Mouse (Mus musculus): ENCODE measurements at regions not wholly inside any gene's neighbourhood (a gene's known extent, or its start where the extent isn't known, plus 50 kb on each side); places are given as distances from the start of the nearest gene placed in this dataset.

GRCm38 (mm10) chr13:113500373-113500990 is 117.9 kb downstream of the Snx18 start:
- no peak overlapping the region for H3K4me2 ChIP-seq (replicated peaks; ENCODE audit: low read depth)
- H3K9ac ChIP-seq (ENCODE audit: low read depth, low read length) = no peak overlapping the region
- no peak for ATAC-seq
- H3K27ac ChIP-seq (ENCODE audit: low read depth, low read length) = no peak overlapping the region
- H3K9me3 ChIP-seq (ENCODE audit: control insufficient read depth) = no peaks in the 10 kb centered on the region
- no peak overlapping the region for H3K4me3 ChIP-seq (ENCODE audit: low read depth, low read length)
- no peak for TF ChIP-seq CTCF (IDR thresholded peaks at IDR 0.05; ENCODE audit: low read depth)
- WGBS = 66% methylated on average over 3 of the region's 3 CpGs
- no peaks in the 10 kb centered on the region for H3K27me3 ChIP-seq (replicated peaks; ENCODE audit: control insufficient read depth, insufficient read depth, low read length)
- H3K36me3 ChIP-seq (ENCODE audit: control insufficient read depth, insufficient read depth) = no peaks in the 10 kb centered on the region
- no peaks in the 10 kb centered on the region for H3K4me1 ChIP-seq (replicated peaks; ENCODE audit: control insufficient read depth, insufficient read depth, low read length)

GRCm38 (mm10) chr13:113499079-113499710 is 119.2 kb downstream of the Snx18 start:
- Histone ChIP-seq H3K9me3 (ENCODE audit: control insufficient read depth) (no peaks in the 10 kb centered on the region), H3K27me3 (replicated peaks; ENCODE audit: control insufficient read depth, insufficient read depth, low read length) (no peaks in the 10 kb centered on the region), H3K4me1 (replicated peaks; ENCODE audit: control insufficient read depth, insufficient read depth, low read length) (no peaks in the 10 kb centered on the region), H3K4me3 (ENCODE audit: low read depth, low read length) (no peak overlapping the region), H3K4me2 (replicated peaks; ENCODE audit: low read depth) (no peak overlapping the region), H3K27ac (ENCODE audit: low read depth, low read length) (no peak overlapping the region), H3K36me3 (ENCODE audit: control insufficient read depth, insufficient read depth) (no peaks in the 10 kb centered on the region), H3K9ac (ENCODE audit: low read depth, low read length) (no peak overlapping the region)
- WGBS = 85% methylated on average over 6 of the region's 6 CpGs
- ATAC-seq = no peak
- TF ChIP-seq CTCF (IDR thresholded peaks at IDR 0.05; ENCODE audit: low read depth) = no peak

- Histone ChIP-seq H3K27ac (ENCODE audit: low read depth, low read length) (no peak overlapping the region), H3K9ac (ENCODE audit: low read depth, low read length) (no peak overlapping the region), H3K4me3 (ENCODE audit: low read depth, low read length) (no peak overlapping the region), H3K4me1 (replicated peaks; ENCODE audit: control insufficient read depth, insufficient read depth, low read length) (no peaks in the 10 kb centered on the region), H3K9me3 (ENCODE audit: control insufficient read depth) (no peaks in the 10 kb centered on the region), H3K27me3 (replicated peaks; ENCODE audit: control insufficient read depth, insufficient read depth, low read length) (no peaks in the 10 kb centered on the region), H3K36me3 (ENCODE audit: control insufficient read depth, insufficient read depth) (no peaks in the 10 kb centered on the region), H3K4me2 (replicated peaks; ENCODE audit: low read depth) (no peak overlapping the region)
- 35% methylated on average over 5 of the region's 5 CpGs for WGBS
- TF ChIP-seq CTCF (IDR thresholded peaks at IDR 0.05; ENCODE audit: low read depth) = no peak
- ATAC-seq = no peak
These were observed 122.6 kb downstream of the Snx18 start for GRCm38 (mm10) chr13:113495595-113496285.

- no peak overlapping the region for H3K4me2 ChIP-seq (replicated peaks; ENCODE audit: low read depth)
- H3K9ac ChIP-seq (ENCODE audit: low read depth, low read length) = no peak overlapping the region
- no peaks in the 10 kb centered on the region for H3K27me3 ChIP-seq (replicated peaks; ENCODE audit: control insufficient read depth, insufficient read depth, low read length)
- H3K27ac ChIP-seq (ENCODE audit: low read depth, low read length) = no peak overlapping the region
- no peaks in the 10 kb centered on the region for H3K36me3 ChIP-seq (ENCODE audit: control insufficient read depth, insufficient read depth)
- no peak for ATAC-seq
- no peaks in the 10 kb centered on the region for H3K4me1 ChIP-seq (replicated peaks; ENCODE audit: control insufficient read depth, insufficient read depth, low read length)
- no peak for TF ChIP-seq CTCF (IDR thresholded peaks at IDR 0.05; ENCODE audit: low read depth)
- 84% methylated on average over 3 of the region's 3 CpGs for WGBS
- H3K9me3 ChIP-seq (ENCODE audit: control insufficient read depth) = no peaks in the 10 kb centered on the region
- no peak overlapping the region for H3K4me3 ChIP-seq (ENCODE audit: low read depth, low read length)
These were observed 123.2 kb downstream of the Snx18 start for GRCm38 (mm10) chr13:113495136-113495535.

GRCm38 (mm10) chr13:113494688-113495087 is 123.7 kb downstream of the Snx18 start:
- H3K4me3 ChIP-seq (ENCODE audit: low read depth, low read length) = no peak overlapping the region
- H3K27ac ChIP-seq (ENCODE audit: low read depth, low read length) = no peak overlapping the region
- H3K9ac ChIP-seq (ENCODE audit: low read depth, low read length) = no peak overlapping the region
- 89% methylated on average over 5 of the region's 5 CpGs for WGBS
- ATAC-seq = no peak
- TF ChIP-seq CTCF (IDR thresholded peaks at IDR 0.05; ENCODE audit: low read depth) = no peak
- H3K4me1 ChIP-seq (replicated peaks; ENCODE audit: control insufficient read depth, insufficient read depth, low read length) = no peaks in the 10 kb centered on the region
- no peaks in the 10 kb centered on the region for H3K9me3 ChIP-seq (ENCODE audit: control insufficient read depth)
- no peaks in the 10 kb centered on the region for H3K36me3 ChIP-seq (ENCODE audit: control insufficient read depth, insufficient read depth)
- no peaks in the 10 kb centered on the region for H3K27me3 ChIP-seq (replicated peaks; ENCODE audit: control insufficient read depth, insufficient read depth, low read length)
- no peak overlapping the region for H3K4me2 ChIP-seq (replicated peaks; ENCODE audit: low read depth)

- H3K4me3 ChIP-seq (ENCODE audit: low read depth, low read length) = no peak overlapping the region
- H3K27me3 ChIP-seq (replicated peaks; ENCODE audit: control insufficient read depth, insufficient read depth, low read length) = no peaks in the 10 kb centered on the region
- 64% methylated on average over 6 of the region's 6 CpGs for WGBS
- H3K36me3 ChIP-seq (ENCODE audit: control insufficient read depth, insufficient read depth) = no peaks in the 10 kb centered on the region
- H3K9ac ChIP-seq (ENCODE audit: low read depth, low read length) = no peak overlapping the region
- TF ChIP-seq CTCF (IDR thresholded peaks at IDR 0.05; ENCODE audit: low read depth) = no peak
- H3K9me3 ChIP-seq (ENCODE audit: control insufficient read depth) = 0 out of 2 replicates have a peak, but pooled peaks cover 5% of the 10 kb centered on the region
- H3K4me2 ChIP-seq (replicated peaks; ENCODE audit: low read depth) = no peak overlapping the region
- no peaks in the 10 kb centered on the region for H3K4me1 ChIP-seq (replicated peaks; ENCODE audit: control insufficient read depth, insufficient read depth, low read length)
- no peak for ATAC-seq
- no peak overlapping the region for H3K27ac ChIP-seq (ENCODE audit: low read depth, low read length)
These were observed 128.2 kb downstream of the Snx18 start for GRCm38 (mm10) chr13:113489951-113490822.
